In genomic region chr3:148336091-148336511, GRCm38 (mm10) we compare ENCODE assay signal across 8 mouse cellular contexts.
A peak's percentile ranks its signal among the peaks of the same experiment; 100 is the strongest.
DNase-seq lines count a peak whose midpoint lies in the region; ATAC-seq and TF ChIP-seq lines count a peak whose summit lies in the region.

No protein-coding gene starts in this region.

- peak overlapping the region; percentile 56 for H3K27ac ChIP-seq in hindbrain, embryonic 10.5 days
- H3K27ac ChIP-seq in hindbrain, postnatal 0 days: no peak overlapping the region

- H3K9me3 ChIP-seq in hindbrain, embryonic 10.5 days: no peaks in the 10 kb centered on the region
- no peaks in the 10 kb centered on the region for H3K9me3 ChIP-seq in hindbrain, postnatal 0 days (ENCODE audit: low read length)

- no peak overlapping the region for H3K4me2 ChIP-seq in hindbrain, postnatal 0 days (ENCODE audit: low read depth, low read length)

- H3K27me3 ChIP-seq in hindbrain, embryonic 10.5 days (ENCODE audit: insufficient read depth, poor library complexity, severe bottlenecking): no peaks in the 10 kb centered on the region
- H3K27me3 ChIP-seq in hindbrain, postnatal 0 days (ENCODE audit: insufficient read depth, low read length): no peaks in the 10 kb centered on the region

- no peak for ATAC-seq in hindbrain, postnatal 0 days

- peak; percentile 53 for DNase-seq in hindbrain, embryonic 10.5 days (ENCODE audit: low spot score)
- no peak for DNase-seq in hindbrain, postnatal 0 days (ENCODE audit: low spot score)
- DNase-seq in heart, adult 18-20 months: peak; percentile 28 to 34
- DNase-seq in kidney, postnatal 14 days: peak; percentile 22
- DNase-seq in mesoderm, embryonic 11.5 days (ENCODE audit: low read depth, low spot score): peak; percentile 33
- no peak for DNase-seq in left cerebral cortex, postnatal 36 days (ENCODE audit: low spot score in 2 of 2)
- DNase-seq in frontal cortex, adult 2 months (ENCODE audit: extremely low spot score in 1 of 2, low spot score in 1 of 2): no peak
- no peak for DNase-seq in gastrocnemius, postnatal 10 days

- TF ChIP-seq CTCF in hindbrain, postnatal 0 days (IDR thresholded peaks at IDR 0.05; ENCODE audit: low read depth): no peak

- no peak overlapping the region for H3K4me3 ChIP-seq in hindbrain, embryonic 10.5 days
- no peak overlapping the region for H3K4me3 ChIP-seq in hindbrain, postnatal 0 days (ENCODE audit: low read length)

- no peak overlapping the region for H3K9ac ChIP-seq in hindbrain, postnatal 0 days (replicated peaks; ENCODE audit: low read length)

- WGBS in hindbrain, embryonic 10.5 days: 48% methylated on average over 15 of the region's 15 CpGs
- WGBS in hindbrain, postnatal 0 days: 71% methylated on average over 15 of the region's 15 CpGs

- H3K4me1 ChIP-seq in hindbrain, embryonic 10.5 days (replicated peaks): peaks cover 8% of the 10 kb centered on the region; the same call in 1 of the 2 replicates
- H3K4me1 ChIP-seq in hindbrain, postnatal 0 days (ENCODE audit: insufficient read depth, low read length): no peaks in the 10 kb centered on the region

- H3K36me3 ChIP-seq in hindbrain, embryonic 10.5 days: no peaks in the 10 kb centered on the region
- H3K36me3 ChIP-seq in hindbrain, postnatal 0 days (ENCODE audit: insufficient read depth, low read length): no peaks in the 10 kb centered on the region

- intact Hi-C loops in left cerebral cortex, postnatal 36 days (cut with DNase I): no loop called here

Comparison
In these comparisons a context has a peak if more than half of its experiments do, and no peak if none do; other contexts are left out.
1. DNase-seq: peak in hindbrain, embryonic 10.5 days (single experiment), heart, adult 18-20 months (2 of 2), kidney, postnatal 14 days (single experiment) and mesoderm, embryonic 11.5 days (single experiment); none in hindbrain, postnatal 0 days (single experiment), left cerebral cortex, postnatal 36 days (0 of 2), frontal cortex, adult 2 months (0 of 2) and gastrocnemius, postnatal 10 days (single experiment).